29 mouse cellular contexts compared by ENCODE assay signal in genomic region chr7:127602903-127603302, GRCm38 (mm10). TPM values are rescaled to one million over a fixed set of nuclear protein-coding genes. Genes with fewer than 3 reads are reported as not detected.
"Had no signal": no experiment of that assay in that cellular context is flagged by ENCODE, and none has a peak within 500 bp of the region (broad histone marks: within the 10 kb centered on the region; RNA-seq: fewer than 3 reads in every experiment).

No protein-coding gene starts in this region.

- H3K9me3 ChIP-seq: heart, embryonic 10.5 days; heart, embryonic 12.5 days; hindbrain, embryonic 10.5 days; hindbrain, embryonic 12.5 days; intestine, embryonic 15.5 days; limb, embryonic 10.5 days; limb, embryonic 12.5 days; liver, embryonic 12.5 days had no signal

- H3K4me2 ChIP-seq: heart, embryonic 12.5 days; hindbrain, embryonic 12.5 days; hindbrain, embryonic 14.5 days; intestine, embryonic 15.5 days; limb, embryonic 12.5 days; liver, embryonic 12.5 days had no signal

- DNase-seq: gastrocnemius, adult 2 months; gastrocnemius, postnatal 10 days; gastrocnemius, postnatal 25 days; heart, adult 18-20 months; heart, postnatal 10 days; heart, postnatal 4 days; kidney, adult 18-20 months; kidney, adult 8-10 months; kidney, postnatal 10 days; kidney, postnatal 25 days; kidney, postnatal 4 days; liver had no signal

- ATAC-seq: hindbrain, embryonic 16.5 days; inflammation-experienced regulatory T-cells, adult 6 months; intestine, embryonic 15.5 days; intestine, postnatal 0 days; liver, embryonic 12.5 days had no signal

- H3K9ac ChIP-seq: heart, embryonic 12.5 days; hindbrain, embryonic 12.5 days; hindbrain, embryonic 14.5 days; intestine, embryonic 15.5 days; limb, embryonic 12.5 days; liver, embryonic 12.5 days; liver, embryonic 14.5 days had no signal

- H3K27me3 ChIP-seq: heart, embryonic 12.5 days; hindbrain, embryonic 12.5 days; intestine, embryonic 15.5 days; limb, embryonic 12.5 days; liver, embryonic 12.5 days had no signal

- H3K4me3 ChIP-seq: gastrocnemius, adult 2 months; heart, embryonic 10.5 days; heart, embryonic 12.5 days; hindbrain, embryonic 10.5 days; hindbrain, embryonic 12.5 days; intestine, embryonic 15.5 days; layer of hippocampus, adult 2 months; left cerebral cortex, adult 2 months; limb, embryonic 10.5 days; limb, embryonic 12.5 days; liver, embryonic 12.5 days had no signal

- H3K4me1 ChIP-seq: heart, embryonic 10.5 days; heart, embryonic 12.5 days; hindbrain, embryonic 10.5 days; hindbrain, embryonic 12.5 days; intestine, embryonic 15.5 days; limb, embryonic 10.5 days; limb, embryonic 12.5 days; liver, embryonic 12.5 days had no signal

- H3K27ac ChIP-seq: gastrocnemius, adult 2 months; heart, embryonic 10.5 days; hindbrain, embryonic 10.5 days; hindbrain, embryonic 12.5 days; hindbrain, embryonic 14.5 days; intestine, embryonic 15.5 days; layer of hippocampus, adult 2 months; left cerebral cortex, adult 2 months; limb, embryonic 10.5 days; limb, embryonic 12.5 days; liver, embryonic 12.5 days; liver, embryonic 14.5 days had no signal

RNA-seq across cellular contexts. Expression of gene Tmem265, which starts 41.7 kb away (rescaled TPM):
- total RNA-seq: gastrocnemius, adult 2 months; gastrocnemius, postnatal 10 days; gastrocnemius, postnatal 25 days; heart, adult 18-20 months; heart, adult 8-10 months; heart, postnatal 10 days; heart, postnatal 25 days; layer of hippocampus, adult 2 months had no signal
